In genomic region chr17:44397829-44398228, GRCm38 (mm10) we compare ENCODE assay signal across 13 mouse cellular contexts.
DNase-seq lines count a peak whose midpoint lies in the region; ATAC-seq and TF ChIP-seq lines count a peak whose summit lies in the region.
"Had no signal": no experiment of that assay in that cellular context is flagged by ENCODE, and none has a peak within 500 bp of the region (broad histone marks: within the 10 kb centered on the region; RNA-seq: fewer than 3 reads in every experiment).

No protein-coding gene starts in this region.

- TF ChIP-seq POLR2A in kidney, adult 2 months (IDR thresholded peaks at IDR 0.05; ENCODE audit: low read depth, low read length) = no peak
- TF ChIP-seq POLR2A in brain, embryonic 14.5 days (IDR thresholded peaks at IDR 0.05; ENCODE audit: borderline replicate concordance, extremely low read depth, insufficient read depth, insufficient read length, poor library complexity, severe bottlenecking) = no peak
- no peak for TF ChIP-seq POLR2A in limb, embryonic 14.5 days (IDR thresholded peaks at IDR 0.05; ENCODE audit: borderline replicate concordance, extremely low read depth, insufficient read depth, insufficient read length)
- no peak for TF ChIP-seq POLR2A in heart, adult 2 months (IDR thresholded peaks at IDR 0.05; ENCODE audit: insufficient read depth, low read depth, low read length)

- H3K4me2 ChIP-seq in kidney, embryonic 15.5 days = no peak overlapping the region
- no peak overlapping the region for H3K4me2 ChIP-seq in forebrain, embryonic 12.5 days
- H3K4me2 ChIP-seq in limb, embryonic 14.5 days (replicated peaks; ENCODE audit: low read depth, low read length, severe bottlenecking) = no peak overlapping the region
- no peak overlapping the region for H3K4me2 ChIP-seq in heart, embryonic 12.5 days
- H3K4me2 ChIP-seq: heart, embryonic 13.5 days; liver, embryonic 15.5 days had no signal

- no peak overlapping the region for H3K27ac ChIP-seq in kidney, embryonic 15.5 days
- no peak overlapping the region for H3K27ac ChIP-seq in kidney, adult 2 months (ENCODE audit: insufficient read depth, low read depth, low read length)
- no peak overlapping the region for H3K27ac ChIP-seq in forebrain, embryonic 12.5 days
- H3K27ac ChIP-seq in limb, embryonic 14.5 days (replicated peaks; ENCODE audit: low read depth, low read length) = 0 out of 2 replicates have a peak overlapping the region, but pooled peaks have one; percentile 10
- no peak overlapping the region for H3K27ac ChIP-seq in heart, embryonic 12.5 days (ENCODE audit: poor library complexity, severe bottlenecking)
- no peak overlapping the region for H3K27ac ChIP-seq in heart, adult 2 months
- H3K27ac ChIP-seq: heart, embryonic 13.5 days; liver, embryonic 15.5 days had no signal

- WGBS in kidney, embryonic 15.5 days = 47% methylated on average over 5 of the region's 5 CpGs
- 37% methylated on average over 5 of the region's 5 CpGs for whole genome bisulfite sequencing in kidney, adult 2 months
- WGBS in forebrain, embryonic 12.5 days = 6% methylated on average over 5 of the region's 5 CpGs
- 38% methylated on average over 5 of the region's 5 CpGs for WGBS in limb, embryonic 14.5 days
- WGBS in heart, embryonic 12.5 days = 79% methylated on average over 5 of the region's 5 CpGs
- 89% methylated on average over 5 of the region's 5 CpGs for WGBS in heart, adult 2 months

- ATAC-seq in kidney, embryonic 15.5 days (replicated peaks; ENCODE audit: low FRiP score) = peak; percentile 66; the same call in 1 of the 2 replicates
- ATAC-seq in forebrain, embryonic 12.5 days (ENCODE audit: low FRiP score) = peak; percentile 70
- ATAC-seq in limb, embryonic 14.5 days (ENCODE audit: low FRiP score, low read depth) = no peak
- ATAC-seq in heart, embryonic 12.5 days (ENCODE audit: insufficient number of reproducible peaks, low FRiP score) = no peak
- ATAC-seq: inflammation-experienced regulatory T-cells, adult 6 months had no signal

- no peak for DNase-seq in kidney, adult 2 months
- DNase-seq in brain, embryonic 14.5 days (ENCODE audit: low read depth) = peak; percentile 90
- DNase-seq in limb, embryonic 14.5 days (ENCODE audit: low spot score) = no peak
- DNase-seq in lung, adult 18-20 months = no peak
- DNase-seq in heart, adult 2 months = no peak
- DNase-seq: adrenal gland, adult 2 months; cerebellum, adult 11 months had no signal

- no peak overlapping the region for H3K9ac ChIP-seq in kidney, embryonic 15.5 days
- H3K9ac ChIP-seq in forebrain, embryonic 12.5 days = no peak overlapping the region
- no peak overlapping the region for H3K9ac ChIP-seq in limb, embryonic 14.5 days (ENCODE audit: low read depth, low read length, severe bottlenecking)
- H3K9ac ChIP-seq in heart, embryonic 12.5 days = no peak overlapping the region
- H3K9ac ChIP-seq in heart, adult 2 months (ENCODE audit: low read depth, low read length) = no peak overlapping the region
- H3K9ac ChIP-seq: heart, embryonic 13.5 days; liver, embryonic 15.5 days had no signal

- peaks cover 10% of the 10 kb centered on the region for H3K4me1 ChIP-seq in kidney, embryonic 15.5 days
- H3K4me1 ChIP-seq in kidney, adult 2 months (ENCODE audit: control insufficient read depth, insufficient read depth, low read length) = no peaks in the 10 kb centered on the region
- peaks cover 4% of the 10 kb centered on the region for H3K4me1 ChIP-seq in forebrain, embryonic 12.5 days
- H3K4me1 ChIP-seq in limb, embryonic 14.5 days (ENCODE audit: control insufficient read depth, insufficient read depth, low read length) = no peaks in the 10 kb centered on the region; the same call in 1 of the 2 replicates
- no peaks in the 10 kb centered on the region for H3K4me1 ChIP-seq in heart, embryonic 12.5 days (replicated peaks)
- no peaks in the 10 kb centered on the region for H3K4me1 ChIP-seq in heart, adult 2 months (ENCODE audit: control insufficient read depth, insufficient read depth, low read length)
- H3K4me1 ChIP-seq: heart, embryonic 13.5 days; liver, embryonic 15.5 days had no signal

- peaks cover 5% of the 10 kb centered on the region; the same call in 1 of the 2 replicates for H3K27me3 ChIP-seq in kidney, embryonic 15.5 days
- H3K27me3 ChIP-seq in kidney, adult 2 months (replicated peaks; ENCODE audit: control insufficient read depth, insufficient read depth, low read length) = no peaks in the 10 kb centered on the region
- H3K27me3 ChIP-seq in forebrain, embryonic 12.5 days = peaks cover 91% of the 10 kb centered on the region
- no peaks in the 10 kb centered on the region for H3K27me3 ChIP-seq in limb, embryonic 14.5 days (ENCODE audit: control insufficient read depth, insufficient read depth, low read length)
- H3K27me3 ChIP-seq in heart, embryonic 12.5 days (replicated peaks) = no peaks in the 10 kb centered on the region
- H3K27me3 ChIP-seq in heart, adult 2 months (ENCODE audit: control insufficient read depth, insufficient read depth, low read length) = no peaks in the 10 kb centered on the region
- H3K27me3 ChIP-seq: heart, embryonic 13.5 days; liver, embryonic 15.5 days had no signal

- TF ChIP-seq CTCF in kidney, adult 2 months (conservative IDR thresholded peaks at IDR 0.05; ENCODE audit: insufficient read depth, insufficient read length, low read depth, low read length) = no peak
- no peak for TF ChIP-seq CTCF in brain, embryonic 14.5 days (IDR thresholded peaks at IDR 0.05; ENCODE audit: borderline replicate concordance, extremely low read depth, insufficient read depth, insufficient read length)
- no peak for TF ChIP-seq CTCF in heart, adult 2 months (IDR thresholded peaks at IDR 0.05)

- H3K4me3 ChIP-seq in kidney, embryonic 15.5 days (replicated peaks) = no peak overlapping the region
- no peak overlapping the region for H3K4me3 ChIP-seq in kidney, adult 2 months (ENCODE audit: insufficient read depth, low read depth, low read length)
- no peak overlapping the region for H3K4me3 ChIP-seq in forebrain, embryonic 12.5 days (replicated peaks)
- H3K4me3 ChIP-seq in limb, embryonic 14.5 days (replicated peaks; ENCODE audit: low read length) = no peak overlapping the region
- no peak overlapping the region for H3K4me3 ChIP-seq in heart, embryonic 12.5 days
- H3K4me3 ChIP-seq in heart, adult 2 months = no peak overlapping the region
- H3K4me3 ChIP-seq: heart, embryonic 13.5 days; liver, embryonic 15.5 days had no signal

- H3K36me3 ChIP-seq in kidney, embryonic 15.5 days = no peaks in the 10 kb centered on the region
- H3K36me3 ChIP-seq in kidney, adult 2 months (ENCODE audit: control insufficient read depth, insufficient read depth, low read length) = no peaks in the 10 kb centered on the region
- no peaks in the 10 kb centered on the region for H3K36me3 ChIP-seq in forebrain, embryonic 12.5 days (replicated peaks)
- no peaks in the 10 kb centered on the region for H3K36me3 ChIP-seq in limb, embryonic 14.5 days (ENCODE audit: control insufficient read depth, insufficient read depth, low read length)
- no peaks in the 10 kb centered on the region for H3K36me3 ChIP-seq in heart, embryonic 12.5 days
- no peaks in the 10 kb centered on the region for H3K36me3 ChIP-seq in heart, adult 2 months (ENCODE audit: control insufficient read depth, insufficient read depth, low read length)
- H3K36me3 ChIP-seq: heart, embryonic 13.5 days; liver, embryonic 15.5 days had no signal

- TF ChIP-seq EP300 in heart, adult 2 months (IDR thresholded peaks at IDR 0.05; ENCODE audit: insufficient read depth, low read depth, low read length) = no peak

- no peaks in the 10 kb centered on the region for H3K79me2 ChIP-seq in heart, adult 2 months (replicated peaks; ENCODE audit: control insufficient read depth, insufficient read depth, low read length)

- intact Hi-C loops in heart, adult 2 months (cut with DNase I) = no loop called here

- no peaks in the 10 kb centered on the region for H3K9me3 ChIP-seq in kidney, embryonic 15.5 days (replicated peaks)
- no peaks in the 10 kb centered on the region for H3K9me3 ChIP-seq in forebrain, embryonic 12.5 days
- no peaks in the 10 kb centered on the region for H3K9me3 ChIP-seq in limb, embryonic 14.5 days (ENCODE audit: control insufficient read depth, low read length)
- no peaks in the 10 kb centered on the region for H3K9me3 ChIP-seq in heart, embryonic 12.5 days (replicated peaks)
- H3K9me3 ChIP-seq: heart, embryonic 13.5 days; liver, embryonic 15.5 days had no signal

Comparison
In these comparisons a context has a peak if more than half of its experiments do, and no peak if none do; other contexts are left out.
1. ATAC-seq: peak in kidney, embryonic 15.5 days (single experiment) and forebrain, embryonic 12.5 days (single experiment); none in limb, embryonic 14.5 days (single experiment) and heart, embryonic 12.5 days (single experiment).